Mouse (Mus musculus) T-helper 2 cell (primary cell): Measurements from ENCODE around the gene Fau.

Experiments
- in situ Hi-C: fragments of 300-600 bp; cut with MboI, MseI; formaldehyde crosslinking; loops from one replicate; pipeline ENCODE4 v1.15.1; 2025; ENCODE audit warnings: high pct_unique_total_duplicates

Gene Fau

GRCm38 (mm10) chr19:6045366-6046293 is 12.0 kb upstream of the Fau start:
- in situ Hi-C loops = loop anchor here (10.0 kb wide), 1 partner anchor 951 kb away; the partner anchor contains the start of gene Cnih2

- in situ Hi-C loops = loop anchor here (10.0 kb wide), 1 partner anchor 952 kb away; the partner anchor contains the start of gene Cnih2
Observed at GRCm38 (mm10) chr19:6046294-6047153, 11.1 kb upstream of the Fau start, which contains the start of gene Syvn1. Gene Syvn1, plus strand, starts transcription at chr19:6046576.

- in situ Hi-C loops = loop anchor here (10.0 kb wide), 1 partner anchor 953 kb away; the partner anchor contains the start of gene Cnih2
Observed at GRCm38 (mm10) chr19:6047154-6047898, 10.3 kb upstream of the Fau start.

GRCm38 (mm10) chr19:6047899-6048166 is 9.8 kb upstream of the Fau start:
- in situ Hi-C loops = loop anchor here (10.0 kb wide), 1 partner anchor 953 kb away; the partner anchor contains the start of gene Cnih2

- in situ Hi-C loops = loop anchor here (10.0 kb wide), 1 partner anchor 954 kb away; the partner anchor contains the start of gene Cnih2
Observed at GRCm38 (mm10) chr19:6048681-6049410, 8.8 kb upstream of the Fau start.

GRCm38 (mm10) chr19:6052516-6052915 is 5.1 kb upstream of the Fau start:
- in situ Hi-C loops = no loop called here

- in situ Hi-C loops = no loop called here
Observed at GRCm38 (mm10) chr19:6054296-6054695, 3.3 kb upstream of the Fau start.

GRCm38 (mm10) chr19:6056696-6057095 is 948 bp upstream of the Fau start:
- in situ Hi-C loops = loop anchor here (5.0 kb wide), 1 partner anchor 61 kb away; the partner anchor contains the start of gene Sac3d1

- in situ Hi-C loops = loop anchor here (5.0 kb wide), 1 partner anchor 59 kb away; the partner anchor contains the start of gene Sac3d1
Observed at GRCm38 (mm10) chr19:6058513-6058912, 869 bp downstream of the Fau start.

GRCm38 (mm10) chr19:6058966-6059365 is 1.3 kb downstream of the Fau start:
- in situ Hi-C loops = loop anchor here (5.0 kb wide), 1 partner anchor 58 kb away; the partner anchor contains the start of gene Sac3d1

GRCm38 (mm10) chr19:6061021-6061533 is 3.4 kb downstream of the Fau start, which contains the start of gene Znhit2:
Gene Znhit2, plus strand, starts transcription at chr19:6061192.
- in situ Hi-C loops = no loop called here

GRCm38 (mm10) chr19:6061641-6062302 is 4.1 kb downstream of the Fau start:
- in situ Hi-C loops = no loop called here

- in situ Hi-C loops = no loop called here
Observed at GRCm38 (mm10) chr19:6062418-6062817, 4.8 kb downstream of the Fau start.

GRCm38 (mm10) chr19:6063081-6063480 is 5.4 kb downstream of the Fau start:
- in situ Hi-C loops = no loop called here

GRCm38 (mm10) chr19:6066571-6066970 is 8.9 kb downstream of the Fau start:
- in situ Hi-C loops = no loop called here

- in situ Hi-C loops = no loop called here
Observed at GRCm38 (mm10) chr19:6067011-6067723, 9.5 kb downstream of the Fau start.

- in situ Hi-C loops = no loop called here
Observed at GRCm38 (mm10) chr19:6067724-6068415, 10.2 kb downstream of the Fau start, which contains the start of gene Tm7sf2. Gene Tm7sf2, minus strand, starts transcription at chr19:6068373.

- in situ Hi-C loops = no loop called here
Observed at GRCm38 (mm10) chr19:6068951-6069350, 11.3 kb downstream of the Fau start.
